Mouse (Mus musculus) natural killer cell, adult 2 months (primary cell): ENCODE measurements around the gene Syngr2.

Experiments
- DNase-seq, 2 experiments: peaks; one replicate each; pipeline ENCODE4 v3.0.0; 2022; ENCODE audit warnings: low spot score in 2 of 2

Syngr2 gene

GRCm38 (mm10) chr11:117809407-117810311 lies at the start of gene Syngr2, which contains the start of gene Gm20708:
TSS of gene Syngr2 (plus strand) at chr11:117809668.
TSS of gene Gm20708 (plus strand) at chr11:117809668.
- peak; percentile 50 to 62 for DNase-seq

GRCm38 (mm10) chr11:117760374-117761119 lies 48.9 kb upstream of the Syngr2 start:
- no peak for DNase-seq

GRCm38 (mm10) chr11:117761801-117762200 lies 47.7 kb upstream of the Syngr2 start:
- DNase-seq: no peak

GRCm38 (mm10) chr11:117762246-117762645 lies 47.2 kb upstream of the Syngr2 start:
- no peak for DNase-seq

- no peak for DNase-seq
Measured at GRCm38 (mm10) chr11:117764319-117764718, 45.1 kb upstream of the Syngr2 start.

GRCm38 (mm10) chr11:117765361-117765760 lies 44.1 kb upstream of the Syngr2 start:
- DNase-seq: no peak

- DNase-seq: no peak
Measured at GRCm38 (mm10) chr11:117766275-117766674, 43.2 kb upstream of the Syngr2 start.

- DNase-seq: no peak
Measured at GRCm38 (mm10) chr11:117768725-117769682, 40.5 kb upstream of the Syngr2 start.

GRCm38 (mm10) chr11:117769683-117770047 lies 39.8 kb upstream of the Syngr2 start:
- no peak for DNase-seq

GRCm38 (mm10) chr11:117770407-117770806 lies 39.1 kb upstream of the Syngr2 start:
- no peak for DNase-seq

- DNase-seq: no peak
Measured at GRCm38 (mm10) chr11:117772352-117772751, 37.1 kb upstream of the Syngr2 start.

GRCm38 (mm10) chr11:117774925-117775324 lies 34.5 kb upstream of the Syngr2 start:
- no peak for DNase-seq

- no peak for DNase-seq
Measured at GRCm38 (mm10) chr11:117775540-117775939, 33.9 kb upstream of the Syngr2 start.

GRCm38 (mm10) chr11:117776085-117776792 lies 33.2 kb upstream of the Syngr2 start:
- no peak for DNase-seq

GRCm38 (mm10) chr11:117777111-117777510 lies 32.4 kb upstream of the Syngr2 start:
- DNase-seq: peak; percentile 48 to 64

GRCm38 (mm10) chr11:117778031-117778430 lies 31.4 kb upstream of the Syngr2 start:
- no peak for DNase-seq

GRCm38 (mm10) chr11:117778851-117779433 lies 30.5 kb upstream of the Syngr2 start:
- no peak for DNase-seq

- peak; percentile 57 to 60 for DNase-seq
Measured at GRCm38 (mm10) chr11:117779434-117780198, 29.9 kb upstream of the Syngr2 start.

- no peak for DNase-seq
Measured at GRCm38 (mm10) chr11:117780199-117780515, 29.3 kb upstream of the Syngr2 start.

- DNase-seq: peak; percentile 93 to 95
Measured at GRCm38 (mm10) chr11:117780582-117781111, 28.8 kb upstream of the Syngr2 start.
